Comparison of ENCODE assay signal across 8 mouse cellular contexts in genomic region chr15:97821321-97821982, GRCm38 (mm10). TPM values are rescaled to one million over a fixed set of nuclear protein-coding genes. Genes with fewer than 3 reads are reported as not detected.
A peak's percentile ranks its signal among the peaks of the same experiment; 100 is the strongest.
DNase-seq lines count a peak whose midpoint lies in the region; ATAC-seq and TF ChIP-seq lines count a peak whose summit lies in the region.

No protein-coding gene starts in this region.

- H3K79me2 ChIP-seq in macrophage (ENCODE audit: inconsistent target) = no peaks in the 10 kb centered on the region

- intact Hi-C loops in left cerebral cortex, postnatal 14 days (cut with DNase I) = no loop called here

- H3K4me2 ChIP-seq in embryonic facial prominence, embryonic 12.5 days (replicated peaks) = no peak overlapping the region

- peaks cover 80% of the 10 kb centered on the region for H3K4me1 ChIP-seq in thymus, adult 2 months (replicated peaks; ENCODE audit: control insufficient read depth, insufficient read depth, low read length)
- peaks cover 51% of the 10 kb centered on the region for H3K4me1 ChIP-seq in embryonic facial prominence, embryonic 12.5 days

- peaks cover 29% of the 10 kb centered on the region for H3K36me3 ChIP-seq in thymus, adult 2 months (ENCODE audit: control insufficient read depth, insufficient read depth, low read length)
- H3K36me3 ChIP-seq in embryonic facial prominence, embryonic 12.5 days = peaks cover 15% of the 10 kb centered on the region
- no peaks in the 10 kb centered on the region for H3K36me3 ChIP-seq in macrophage (ENCODE audit: inconsistent target)

- DNase-seq in thymus, adult 2 months = no peak
- DNase-seq in thymus, postnatal 10 days (ENCODE audit: low spot score in 2 of 2) = no peak
- DNase-seq in kidney, adult 9 months = peak; percentile 58
- DNase-seq in layer of hippocampus, postnatal 25 days (ENCODE audit: extremely low spot score in 1 of 2, low spot score in 1 of 2) = no peak
- no peak for DNase-seq in left cerebral cortex, postnatal 14 days (ENCODE audit: low spot score in 2 of 2)
- no peak for DNase-seq in urinary bladder, adult 18-20 months (ENCODE audit: low spot score in 2 of 2)

- TF ChIP-seq CTCF in thymus, adult 2 months (IDR thresholded peaks at IDR 0.05; ENCODE audit: borderline replicate concordance, control insufficient read depth, extremely low read depth, insufficient read depth, low read length, poor library complexity) = no peak

- no peaks in the 10 kb centered on the region for H3K9me3 ChIP-seq in embryonic facial prominence, embryonic 12.5 days

- TF ChIP-seq POLR2A in thymus, adult 2 months (IDR thresholded peaks at IDR 0.05; ENCODE audit: control insufficient read depth, extremely low read depth, insufficient read depth, low read length, poor library complexity) = no peak

- ATAC-seq in embryonic facial prominence, embryonic 12.5 days (ENCODE audit: insufficient number of reproducible peaks, insufficient read depth, low FRiP score, low TSS enrichment) = no peak

- 11% methylated on average over 10 of the region's 10 CpGs for WGBS in thymus, adult 2 months
- 31% methylated on average over 10 of the region's 10 CpGs for WGBS in embryonic facial prominence, embryonic 12.5 days
- 15% methylated on average over 10 of the region's 10 CpGs for WGBS in macrophage (ENCODE audit: missing documents)

- no peak overlapping the region for H3K9ac ChIP-seq in embryonic facial prominence, embryonic 12.5 days

- H3K27ac ChIP-seq in thymus, adult 2 months (ENCODE audit: control insufficient read depth, insufficient read depth, low read length) = peak overlapping the region; percentile 48
- peak overlapping the region; percentile 54 for H3K27ac ChIP-seq in embryonic facial prominence, embryonic 12.5 days
- peak overlapping the region; percentile 35 for H3K27ac ChIP-seq in macrophage

- H3K27me3 ChIP-seq in thymus, adult 2 months (ENCODE audit: control insufficient read depth, insufficient read depth, low read length) = no peaks in the 10 kb centered on the region
- no peaks in the 10 kb centered on the region for H3K27me3 ChIP-seq in embryonic facial prominence, embryonic 12.5 days

- H3K4me3 ChIP-seq in thymus, adult 2 months (ENCODE audit: control insufficient read depth, insufficient read depth, low read length) = no peak overlapping the region
- no peak overlapping the region for H3K4me3 ChIP-seq in embryonic facial prominence, embryonic 12.5 days
- no peak overlapping the region for H3K4me3 ChIP-seq in macrophage (ENCODE audit: inconsistent target)

RNA-seq across cellular contexts. Expression of gene Hdac7, which starts 22.9 kb away (rescaled TPM):
- 827 and 963 TPM in 2 replicates for polyA plus RNA-seq in thymus, adult 2 months (2012; rRNA removed)
- 33.5 and 38.8 TPM in 2 replicates for polyA plus RNA-seq in embryonic facial prominence, embryonic 12.5 days (2016; fragmentation: Nextera tagmentation; extraction: Ambion mirVana)
- total RNA-seq in macrophage (2018; cell fraction: chromatin; rRNA removed) = 10 to 100 TPM in 16 of 26 experiments, 1 to 10 TPM in 10; 2.5 to 27.8 (median 11.4) TPM
- 1 to 10 TPM; 1.5 to 6.3 (median 3.5) TPM for total RNA-seq in macrophage (2018; cell fraction: cytosol; rRNA removed)
- total RNA-seq in macrophage (2018; cell fraction: nucleus; rRNA removed) = 10 to 100 TPM in 3 of 26 experiments, 1 to 10 TPM in 23; 2.6 to 12.8 (median 6.3) TPM
- polyA plus RNA-seq in macrophage (2018) = 2.1 to 3.4 TPM (median 2.6 TPM) in 3 replicates
- 10 to 100 TPM; 15.6 to 30.1 TPM for total RNA-seq in layer of hippocampus, postnatal 25 days (2021)
- 10 to 100 TPM; 23.7 to 25.9 TPM for total RNA-seq in left cerebral cortex, postnatal 14 days (2021)

RNA-seq across cellular contexts. Expression of gene Slc48a1, which starts 43.1 kb away (rescaled TPM):
- 62.1 and 62.8 TPM in 2 replicates for polyA plus RNA-seq in thymus, adult 2 months (2012; rRNA removed)
- polyA plus RNA-seq in embryonic facial prominence, embryonic 12.5 days (2016; fragmentation: Nextera tagmentation; extraction: Ambion mirVana) = 29.4 and 32.6 TPM in 2 replicates
- 10 to 100 TPM in 23 of 26 experiments, 1 to 10 TPM in 3; 5.9 to 65.0 (median 26.1) TPM for total RNA-seq in macrophage (2018; cell fraction: chromatin; rRNA removed)
- total RNA-seq in macrophage (2018; cell fraction: cytosol; rRNA removed) = 100 to 1,000 TPM; 109 to 241 (median 184) TPM
- 100 to 1,000 TPM in 5 of 26 experiments, 10 to 100 TPM in 21; 24.4 to 186 (median 60.9) TPM for total RNA-seq in macrophage (2018; cell fraction: nucleus; rRNA removed)
- polyA plus RNA-seq in macrophage (2018) = 221 to 258 TPM (median 233 TPM) in 3 replicates
- 100 to 1,000 TPM; 151 to 169 TPM for total RNA-seq in layer of hippocampus, postnatal 25 days (2021)
- 100 to 1,000 TPM; 157 to 169 TPM for total RNA-seq in left cerebral cortex, postnatal 14 days (2021)

RNA-seq across cellular contexts. Expression of gene Rapgef3, which starts 53.7 kb away (rescaled TPM):
- 276 and 278 TPM in 2 replicates for polyA plus RNA-seq in thymus, adult 2 months (2012; rRNA removed)
- polyA plus RNA-seq in embryonic facial prominence, embryonic 12.5 days (2016; fragmentation: Nextera tagmentation; extraction: Ambion mirVana) = 10.5 and 10.8 TPM in 2 replicates
- 100 to 1,000 TPM in 3 of 26 experiments, 10 to 100 TPM in 19, 1 to 10 TPM in 4; 5.4 to 141 (median 37.1) TPM for total RNA-seq in macrophage (2018; cell fraction: chromatin; rRNA removed)
- total RNA-seq in macrophage (2018; cell fraction: cytosol; rRNA removed) = 10 to 100 TPM in 4 of 26 experiments, 1 to 10 TPM in 22; 1.9 to 13.5 (median 6.4) TPM
- total RNA-seq in macrophage (2018; cell fraction: nucleus; rRNA removed) = 10 to 100 TPM in 15 of 26 experiments, 1 to 10 TPM in 11; 2.9 to 49.9 (median 14.1) TPM
- 5.0 to 10.9 TPM (median 10.2 TPM) in 3 replicates for polyA plus RNA-seq in macrophage (2018)
- total RNA-seq in layer of hippocampus, postnatal 25 days (2021) = 10 to 100 TPM; 36.3 to 40.3 TPM
- total RNA-seq in left cerebral cortex, postnatal 14 days (2021) = 10 to 100 TPM; 28.9 to 36.7 TPM

Comparison
In these comparisons a context has a peak if more than half of its experiments do, and no peak if none do; other contexts are left out.
1. RNA of gene Hdac7, which starts 22.9 kb away (polyA plus RNA-seq): 827 to 963 TPM in thymus, adult 2 months; 33.5 to 38.8 TPM in embryonic facial prominence, embryonic 12.5 days and 2.1 to 3.4 TPM in macrophage; every median in the first group is over 10 times any median in the second.
2. RNA of gene Rapgef3, which starts 53.7 kb away (polyA plus RNA-seq): 276 to 278 TPM in thymus, adult 2 months; 5.0 to 10.9 TPM in macrophage and 10.5 to 10.8 TPM in embryonic facial prominence, embryonic 12.5 days; every median in the first group is over 10 times any median in the second.
3. Peak in every context shown above with its lines, with median percentiles within 50 percentile points of each other: H3K27ac ChIP-seq.